ENCODE assay signal across 9 mouse cellular contexts in genomic region chr4:129049306-129050011, GRCm38 (mm10). TPM values are rescaled to one million over a fixed set of nuclear protein-coding genes. Genes with fewer than 3 reads are reported as not detected.
A peak's percentile ranks its signal among the peaks of the same experiment; 100 is the strongest.
DNase-seq lines count a peak whose midpoint lies in the region; ATAC-seq and TF ChIP-seq lines count a peak whose summit lies in the region.
"Had no signal": no experiment of that assay in that cellular context is flagged by ENCODE, and none has a peak within 500 bp of the region (broad histone marks: within the 10 kb centered on the region; RNA-seq: fewer than 3 reads in every experiment).

No protein-coding gene starts in this region.

- TF ChIP-seq CTCF in heart, adult 2 months (IDR thresholded peaks at IDR 0.05): peak; percentile 18; the same call in 1 of the 2 replicates
- TF ChIP-seq CTCF in MEL (IDR thresholded peaks at IDR 0.05 in 2 of 3, conservative IDR thresholded peaks at IDR 0.05 in 1 of 3; ENCODE audit: control insufficient read depth in 1 of 3, insufficient read depth in 1 of 3, low read depth in 2 of 3, low read length in 3 of 3, poor library complexity in 1 of 3, severe bottlenecking in 1 of 3): no peak
- TF ChIP-seq CTCF in small intestine, adult 2 months (IDR thresholded peaks at IDR 0.05; ENCODE audit: extremely low read depth, insufficient read length, insufficient replicate concordance, low read depth, low read length): peak; percentile 29; the same call in 1 of the 2 replicates

- H3K4me1 ChIP-seq in heart, adult 2 months (ENCODE audit: control insufficient read depth, insufficient read depth, low read length): peaks cover 1% of the 10 kb centered on the region; the same call in 1 of the 2 replicates
- peaks cover 11 to 33% of the 10 kb centered on the region in 2 experiments for H3K4me1 ChIP-seq in MEL (ENCODE audit: control insufficient read depth in 1 of 2, insufficient read depth in 2 of 2, low read length in 2 of 2)
- peaks cover 15% of the 10 kb centered on the region; the same call in 1 of the 2 replicates for H3K4me1 ChIP-seq in embryonic facial prominence, embryonic 12.5 days
- peaks cover 19% of the 10 kb centered on the region for H3K4me1 ChIP-seq in intestine, embryonic 16.5 days (ENCODE audit: control insufficient read depth, insufficient read depth, low read length)
- H3K4me1 ChIP-seq in small intestine, adult 2 months (ENCODE audit: control insufficient read depth, insufficient read depth, insufficient read length, low read length): peaks cover 7% of the 10 kb centered on the region

- TF ChIP-seq POLR2A in heart, adult 2 months (IDR thresholded peaks at IDR 0.05; ENCODE audit: insufficient read depth, low read depth, low read length): no peak
- no peak for TF ChIP-seq POLR2A in MEL (IDR thresholded peaks at IDR 0.05; ENCODE audit: control insufficient read depth in 1 of 2, insufficient read depth in 1 of 2, low read depth in 1 of 2, low read length in 2 of 2, poor library complexity in 1 of 2)
- TF ChIP-seq POLR2A in small intestine, adult 2 months (IDR thresholded peaks at IDR 0.05; ENCODE audit: low read depth, low read length): no peak

- WGBS in heart, adult 2 months: 7% methylated on average over 23 of the region's 23 CpGs
- 3% methylated on average over 23 of the region's 23 CpGs for WGBS in embryonic facial prominence, embryonic 12.5 days
- 5% methylated on average over 23 of the region's 23 CpGs for WGBS in intestine, embryonic 16.5 days
- 4% methylated on average over 23 of the region's 23 CpGs for WGBS in small intestine, adult 2 months

- no peak for TF ChIP-seq EP300 in heart, adult 2 months (IDR thresholded peaks at IDR 0.05; ENCODE audit: insufficient read depth, low read depth, low read length)
- TF ChIP-seq EP300 in MEL (IDR thresholded peaks at IDR 0.05; ENCODE audit: low read depth in 1 of 2, low read length in 2 of 2): 0 out of 4 replicates have a peak, but pooled peaks of 1 of the 2 experiments have one; percentile 5

- no peaks in the 10 kb centered on the region for H3K9me3 ChIP-seq in MEL (replicated peaks; ENCODE audit: insufficient read depth, low read length)
- no peaks in the 10 kb centered on the region for H3K9me3 ChIP-seq in embryonic facial prominence, embryonic 12.5 days
- no peaks in the 10 kb centered on the region for H3K9me3 ChIP-seq in intestine, embryonic 16.5 days (ENCODE audit: control insufficient read depth, low read length)

- no peak for TF ChIP-seq RAD21 in MEL (IDR thresholded peaks at IDR 0.05; ENCODE audit: low read depth, low read length)

- no peak overlapping the region for H3K27ac ChIP-seq in heart, adult 2 months
- H3K27ac ChIP-seq in MEL (ENCODE audit: control insufficient read depth, low read depth, low read length): no peak overlapping the region
- H3K27ac ChIP-seq in embryonic facial prominence, embryonic 12.5 days: peak overlapping the region; percentile 72
- peak overlapping the region; percentile 39 for H3K27ac ChIP-seq in intestine, embryonic 16.5 days (ENCODE audit: low read length)
- no peak overlapping the region for H3K27ac ChIP-seq in small intestine, adult 2 months (ENCODE audit: insufficient read depth, low read depth, low read length)

- DNase-seq in heart, adult 2 months: no peak
- DNase-seq in heart, postnatal 10 days: no peak
- DNase-seq in MEL (ENCODE audit: low read depth, low spot score): peak; percentile 75

- no peaks in the 10 kb centered on the region; the same call in 1 of the 2 replicates for H3K27me3 ChIP-seq in heart, adult 2 months (ENCODE audit: control insufficient read depth, insufficient read depth, low read length)
- no peaks in the 10 kb centered on the region; a peak in 1 of 4 replicates for H3K27me3 ChIP-seq in MEL (ENCODE audit: control insufficient read depth in 1 of 2, insufficient read depth in 2 of 2, low read length in 2 of 2)
- H3K27me3 ChIP-seq in embryonic facial prominence, embryonic 12.5 days: peaks cover 42% of the 10 kb centered on the region
- H3K27me3 ChIP-seq in intestine, embryonic 16.5 days (replicated peaks; ENCODE audit: control insufficient read depth, insufficient read depth, low read length): peaks cover 8% of the 10 kb centered on the region; the same call in 1 of the 2 replicates
- H3K27me3 ChIP-seq in small intestine, adult 2 months (ENCODE audit: control insufficient read depth, insufficient read depth, low read length): peaks cover 29% of the 10 kb centered on the region

- intact Hi-C loops in heart, adult 2 months (cut with DNase I): no loop called here
- intact Hi-C loops in heart, postnatal 10 days (cut with DNase I): no loop called here

- ATAC-seq in embryonic facial prominence, embryonic 12.5 days (ENCODE audit: insufficient number of reproducible peaks, insufficient read depth, low FRiP score, low TSS enrichment): no peak
- no peak; the same call in 1 of the 2 replicates for ATAC-seq in intestine, embryonic 16.5 days
- peak; percentile 19 for ATAC-seq in megakaryocyte, adult 5-6 weeks (ENCODE audit: poor library complexity, severe bottlenecking)
- ATAC-seq in monocyte, adult 5-6 weeks (replicated peaks; ENCODE audit: insufficient number of reproducible peaks, low FRiP score, low TSS enrichment, poor library complexity, severe bottlenecking): no peak

- peak overlapping the region; percentile 88 for H3K4me2 ChIP-seq in embryonic facial prominence, embryonic 12.5 days (replicated peaks)
- H3K4me2 ChIP-seq in intestine, embryonic 16.5 days (ENCODE audit: low read depth, low read length): peak overlapping the region; percentile 94

- no peaks in the 10 kb centered on the region for H3K79me2 ChIP-seq in heart, adult 2 months (replicated peaks; ENCODE audit: control insufficient read depth, insufficient read depth, low read length)
- no peaks in the 10 kb centered on the region for H3K79me2 ChIP-seq in MEL (ENCODE audit: control insufficient read depth, insufficient read depth, low read length, poor library complexity)

- no peaks in the 10 kb centered on the region for H3K36me3 ChIP-seq in heart, adult 2 months (ENCODE audit: control insufficient read depth, insufficient read depth, low read length)
- H3K36me3 ChIP-seq in MEL (ENCODE audit: control insufficient read depth in 1 of 2, insufficient read depth in 2 of 2, low read length in 2 of 2): peaks cover 0 to 31% of the 10 kb centered on the region in 2 experiments; a peak in 2 of 4 replicates
- no peaks in the 10 kb centered on the region for H3K36me3 ChIP-seq in embryonic facial prominence, embryonic 12.5 days
- no peaks in the 10 kb centered on the region for H3K36me3 ChIP-seq in intestine, embryonic 16.5 days (ENCODE audit: control insufficient read depth, insufficient read depth, low read length)
- no peaks in the 10 kb centered on the region for H3K36me3 ChIP-seq in small intestine, adult 2 months (ENCODE audit: control insufficient read depth, insufficient read depth, low read length)

- peak overlapping the region; percentile 66 for H3K4me3 ChIP-seq in heart, adult 2 months
- peak overlapping the region; percentile 27 to 56 for H3K4me3 ChIP-seq in MEL (ENCODE audit: control insufficient read depth in 1 of 2, insufficient read depth in 1 of 2, low read depth in 2 of 2, low read length in 2 of 2)
- peak overlapping the region; percentile 47 for H3K4me3 ChIP-seq in embryonic facial prominence, embryonic 12.5 days
- H3K4me3 ChIP-seq in intestine, embryonic 16.5 days (ENCODE audit: low read length): peak overlapping the region; percentile 58
- H3K4me3 ChIP-seq in small intestine, adult 2 months (ENCODE audit: low read depth, low read length): peak overlapping the region; percentile 62

- H3K9ac ChIP-seq in heart, adult 2 months (ENCODE audit: low read depth, low read length): peak overlapping the region; percentile 39
- peak overlapping the region; percentile 57 for H3K9ac ChIP-seq in MEL (ENCODE audit: control insufficient read depth, low read depth, low read length, poor library complexity, severe bottlenecking)
- peak overlapping the region; percentile 48 for H3K9ac ChIP-seq in embryonic facial prominence, embryonic 12.5 days
- peak overlapping the region; percentile 67 for H3K9ac ChIP-seq in intestine, embryonic 16.5 days (ENCODE audit: low read depth, low read length)

RNA-seq across cellular contexts. Expression of gene Rnf19b, which starts 8.6 kb away (rescaled TPM):
- total RNA-seq in heart, adult 2 months (2021): 10 to 100 TPM; 27.1 to 28.1 TPM
- polyA plus RNA-seq in heart, adult 2 months (2012; rRNA removed): 21.1 and 24.7 TPM in 2 replicates
- 10 to 100 TPM; 20.9 to 22.2 TPM for total RNA-seq in heart, postnatal 10 days (2021)
- total RNA-seq in MEL (2012; rRNA removed): 25.5 and 26.3 TPM in 2 replicates
- 10 to 100 TPM in 1 of 2 experiments, not detected in 1; 30.0 TPM for polyA plus RNA-seq in MEL (2012; ENCODE audit: insufficient read depth in 1 of 2, insufficient read length in 2 of 2, low read depth in 1 of 2, low replicate concordance in 2 of 2, missing spikeins in 1 of 2)
- 10.9 and 11.3 TPM in 2 replicates for polyA plus RNA-seq in embryonic facial prominence, embryonic 12.5 days (2016; fragmentation: Nextera tagmentation; extraction: Ambion mirVana)
- 5.6 and 7.0 TPM in 2 replicates for polyA plus RNA-seq in intestine, embryonic 16.5 days (2015; fragmentation: Nextera tagmentation; extraction: Ambion mirVana)
- 20.2 and 24.2 TPM in 2 replicates for total RNA-seq in megakaryocyte, adult 5-6 weeks (2015)
- total RNA-seq in megakaryocyte, adult 5-6 weeks (2017): 52.8 and 56.8 TPM in 2 replicates
- 99.3 and 218 TPM in 2 replicates for polyA plus RNA-seq in small intestine, adult 2 months (2012; rRNA removed)
- total RNA-seq in monocyte, adult 5-6 weeks (2017): 223 to 304 TPM (median 264 TPM) in 3 replicates

RNA-seq across cellular contexts. Expression of gene Tmem54, which starts 55.9 kb away (rescaled TPM):
- total RNA-seq in heart, adult 2 months (2021): not detected
- 0.23 TPM in 1 of 2 replicates, not detected in the other for polyA plus RNA-seq in heart, adult 2 months (2012; rRNA removed)
- not detected for total RNA-seq in heart, postnatal 10 days (2021)
- not detected in 2 replicates for total RNA-seq in MEL (2012; rRNA removed)
- polyA plus RNA-seq in MEL (2012; ENCODE audit: insufficient read depth in 1 of 2, insufficient read length in 2 of 2, low read depth in 1 of 2, low replicate concordance in 2 of 2, missing spikeins in 1 of 2): not detected
- 6.3 and 7.6 TPM in 2 replicates for polyA plus RNA-seq in embryonic facial prominence, embryonic 12.5 days (2016; fragmentation: Nextera tagmentation; extraction: Ambion mirVana)
- polyA plus RNA-seq in intestine, embryonic 16.5 days (2015; fragmentation: Nextera tagmentation; extraction: Ambion mirVana): 159 and 167 TPM in 2 replicates
- total RNA-seq in megakaryocyte, adult 5-6 weeks (2015): not detected in 2 replicates
- not detected in 2 replicates for total RNA-seq in megakaryocyte, adult 5-6 weeks (2017)
- 473 and 851 TPM in 2 replicates for polyA plus RNA-seq in small intestine, adult 2 months (2012; rRNA removed)
- total RNA-seq in monocyte, adult 5-6 weeks (2017): not detected in 3 replicates
- total RNA-seq: left cerebral cortex, adult 8-10 months had no signal

RNA-seq across cellular contexts. Expression of gene Ak2, which starts 57.7 kb away (rescaled TPM):
- total RNA-seq in heart, adult 2 months (2021): 10 to 100 TPM; 63.1 to 70.5 TPM
- 41.8 and 43.4 TPM in 2 replicates for polyA plus RNA-seq in heart, adult 2 months (2012; rRNA removed)
- total RNA-seq in heart, postnatal 10 days (2021): 10 to 100 TPM; 91.3 to 93.4 TPM
- total RNA-seq in MEL (2012; rRNA removed): 263 and 330 TPM in 2 replicates
- 100 to 1,000 TPM in 1 of 2 experiments, not detected in 1; 366 TPM for polyA plus RNA-seq in MEL (2012; ENCODE audit: insufficient read depth in 1 of 2, insufficient read length in 2 of 2, low read depth in 1 of 2, low replicate concordance in 2 of 2, missing spikeins in 1 of 2)
- polyA plus RNA-seq in embryonic facial prominence, embryonic 12.5 days (2016; fragmentation: Nextera tagmentation; extraction: Ambion mirVana): 184 and 185 TPM in 2 replicates
- 343 and 356 TPM in 2 replicates for polyA plus RNA-seq in intestine, embryonic 16.5 days (2015; fragmentation: Nextera tagmentation; extraction: Ambion mirVana)
- 41.2 and 48.0 TPM in 2 replicates for total RNA-seq in megakaryocyte, adult 5-6 weeks (2015)
- total RNA-seq in megakaryocyte, adult 5-6 weeks (2017): 69.0 and 71.2 TPM in 2 replicates
- 42.5 and 79.2 TPM in 2 replicates for polyA plus RNA-seq in small intestine, adult 2 months (2012; rRNA removed)
- total RNA-seq in monocyte, adult 5-6 weeks (2017): 62.2 to 89.0 TPM (median 73.4 TPM) in 3 replicates

Comparison
In these comparisons a context has a peak if more than half of its experiments do, and no peak if none do; other contexts are left out.
1. H3K27ac ChIP-seq: peak in embryonic facial prominence, embryonic 12.5 days (single experiment) and intestine, embryonic 16.5 days (single experiment); none in heart, adult 2 months (single experiment), MEL (single experiment) and small intestine, adult 2 months (single experiment).
2. CTCF ChIP-seq: peak in heart, adult 2 months (single experiment) and small intestine, adult 2 months (single experiment); none in MEL (0 of 3).
3. Peak in every context shown above with its lines, with median percentiles within 50 percentile points of each other: H3K4me3 ChIP-seq and H3K9ac ChIP-seq.